Mouse (Mus musculus) lung, postnatal 14 days (tissue): ENCODE data around the gene Ugt1a6a.

Source experiments
- DNase-seq: peaks from one replicate; pipeline ENCODE4 v3.0.0; 2021

The Ugt1a6a gene

DNA sequence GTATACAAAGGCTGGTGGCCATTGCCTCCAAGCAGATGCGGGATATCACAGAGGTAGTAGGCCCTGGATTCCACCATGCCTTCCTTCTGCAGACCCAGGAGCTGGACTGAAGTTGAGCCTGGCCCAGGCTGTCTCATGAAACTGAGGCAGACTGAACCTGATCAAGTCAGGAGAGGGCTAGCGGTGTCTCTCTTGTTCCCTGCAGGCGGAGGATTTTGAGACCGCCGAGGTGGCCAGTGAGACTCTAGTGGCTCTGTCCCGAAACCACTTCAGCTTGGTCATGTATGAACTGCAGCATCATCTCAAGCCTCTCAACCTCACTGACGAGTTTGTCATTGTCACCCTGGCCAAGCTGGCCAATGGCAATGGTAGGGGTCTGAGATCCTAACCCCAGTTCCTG, 95.8 kb downstream of the Ugt1a6a start:
- DNase-seq: no peak

- DNase-seq: no peak
Measured at GRCm38 (mm10) chr1:88230981-88231802, 96.6 kb downstream of the Ugt1a6a start.

- no peak for DNase-seq
Measured at GRCm38 (mm10) chr1:88231803-88232499, 97.3 kb downstream of the Ugt1a6a start.

DNA sequence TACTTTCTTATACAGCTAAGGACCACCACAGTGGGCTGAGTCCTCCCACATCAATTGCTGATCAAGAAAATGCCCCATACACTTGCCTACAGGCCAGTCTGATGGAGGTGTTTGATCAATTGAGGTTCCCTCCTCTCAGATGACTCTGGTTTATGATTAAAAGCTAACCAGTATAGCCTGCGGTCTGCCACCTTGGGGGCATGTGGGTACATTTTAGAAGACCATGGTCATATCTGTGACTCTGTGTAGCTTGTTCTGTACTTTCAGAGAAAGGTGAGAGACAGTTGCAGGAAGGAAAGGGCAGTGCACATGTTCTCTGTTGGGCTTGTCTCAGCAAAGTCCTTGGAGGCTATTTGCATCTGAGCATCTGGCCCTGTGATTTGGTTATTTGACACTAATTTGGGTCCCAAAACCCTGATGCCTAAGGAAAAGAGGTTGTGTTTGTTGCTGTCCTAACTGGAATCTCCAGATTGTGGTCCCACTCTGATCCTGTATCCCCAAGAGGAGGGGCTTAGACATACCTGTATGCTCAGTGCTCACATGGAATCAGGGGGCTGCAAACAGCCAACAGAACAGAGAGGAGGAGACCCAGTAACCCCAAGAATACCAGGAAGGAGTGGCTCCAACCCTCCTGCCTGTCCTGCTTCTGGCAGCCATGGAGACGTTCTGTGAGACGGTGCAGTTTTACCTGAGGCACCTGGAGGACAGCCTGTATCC, 98.2 kb downstream of the Ugt1a6a start:
- no peak for DNase-seq

- no peak for DNase-seq
Measured at GRCm38 (mm10) chr1:88233421-88234247, 99.0 kb downstream of the Ugt1a6a start.

GRCm38 (mm10) chr1:88234248-88234610, 99.6 kb downstream of the Ugt1a6a start:
- no peak for DNase-seq

GRCm38 (mm10) chr1:88234646-88235045, 100.0 kb downstream of the Ugt1a6a start:
- no peak for DNase-seq

GRCm38 (mm10) chr1:88235046-88235893, 100.7 kb downstream of the Ugt1a6a start:
- no peak for DNase-seq

DNA sequence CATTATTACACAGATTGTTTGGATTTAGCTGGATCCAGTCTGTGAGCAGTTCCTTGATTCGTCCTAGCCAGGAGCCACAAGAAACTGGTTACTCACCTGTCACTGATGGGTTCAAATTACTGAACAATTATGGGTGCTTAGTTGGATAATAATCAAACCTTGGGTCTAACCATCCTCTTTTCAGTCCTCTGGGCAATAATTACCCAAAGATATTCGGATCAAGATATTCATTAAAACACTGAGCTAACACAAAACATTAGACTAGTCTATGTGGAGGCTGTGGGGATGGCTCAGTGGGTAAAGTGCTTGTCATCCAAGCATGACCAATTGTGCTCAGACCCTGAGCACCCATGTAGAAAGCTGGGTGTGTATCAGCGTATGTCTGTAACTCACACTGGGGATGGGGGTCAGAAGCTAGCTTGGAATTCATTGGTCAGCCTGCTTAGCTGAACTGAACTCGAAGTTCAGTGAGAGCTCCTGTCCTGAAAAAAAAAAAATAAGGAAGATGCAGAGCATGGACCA, 101.3 kb downstream of the Ugt1a6a start:
- no peak for DNase-seq

- no peak for DNase-seq
Measured at GRCm38 (mm10) chr1:88237311-88237710, 102.7 kb downstream of the Ugt1a6a start.

- no peak for DNase-seq
Measured at GRCm38 (mm10) chr1:88238771-88239170, 104.2 kb downstream of the Ugt1a6a start.

- DNase-seq: no peak
Measured at GRCm38 (mm10) chr1:88240072-88240471, 105.5 kb downstream of the Ugt1a6a start.

DNA sequence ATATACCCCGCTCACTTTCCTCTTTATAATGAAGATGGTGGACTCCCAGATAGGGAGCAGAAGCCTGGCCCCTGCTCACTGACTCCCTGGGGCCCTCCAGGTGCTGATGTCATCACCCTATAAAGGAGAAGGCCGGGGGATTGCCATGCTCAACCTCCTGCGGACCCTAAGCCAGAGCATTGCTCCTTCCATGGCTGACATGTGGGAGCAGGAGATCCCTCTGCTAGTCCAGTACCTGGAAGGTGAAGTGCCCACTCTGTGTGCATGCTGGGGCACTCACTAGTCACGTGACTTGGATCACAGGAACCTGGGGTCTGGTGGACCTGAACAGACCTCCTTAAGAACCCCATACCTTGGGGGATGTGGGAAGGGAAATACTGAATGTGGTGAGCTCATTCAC, 106.0 kb downstream of the Ugt1a6a start:
- no peak for DNase-seq

DNA sequence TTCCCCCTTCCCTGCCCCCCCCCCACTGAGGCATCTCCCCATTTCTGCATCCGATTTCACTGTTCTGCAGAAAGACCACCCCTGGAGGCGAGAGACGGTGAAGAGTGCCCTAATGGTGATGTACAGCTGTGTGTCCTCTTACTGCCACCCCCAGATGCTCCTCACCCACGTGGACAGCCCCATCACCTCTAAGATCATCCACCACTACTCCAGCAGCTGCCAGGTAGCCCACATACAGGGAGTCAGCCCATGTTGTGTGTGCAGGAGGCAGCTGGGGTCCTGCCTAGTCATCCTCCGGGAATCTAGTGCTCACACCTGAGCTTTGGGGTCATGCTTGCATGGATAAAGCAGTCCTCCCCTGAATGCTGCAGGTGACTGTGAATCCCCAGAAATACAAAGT, 109.3 kb downstream of the Ugt1a6a start:
- no peak for DNase-seq

- DNase-seq: no peak
Measured at GRCm38 (mm10) chr1:88245881-88246280, 111.3 kb downstream of the Ugt1a6a start.

GRCm38 (mm10) chr1:88246386-88246785, 111.8 kb downstream of the Ugt1a6a start:
- DNase-seq: no peak

- DNase-seq: no peak
Measured at GRCm38 (mm10) chr1:88247660-88248059, 113.1 kb downstream of the Ugt1a6a start.

DNA sequence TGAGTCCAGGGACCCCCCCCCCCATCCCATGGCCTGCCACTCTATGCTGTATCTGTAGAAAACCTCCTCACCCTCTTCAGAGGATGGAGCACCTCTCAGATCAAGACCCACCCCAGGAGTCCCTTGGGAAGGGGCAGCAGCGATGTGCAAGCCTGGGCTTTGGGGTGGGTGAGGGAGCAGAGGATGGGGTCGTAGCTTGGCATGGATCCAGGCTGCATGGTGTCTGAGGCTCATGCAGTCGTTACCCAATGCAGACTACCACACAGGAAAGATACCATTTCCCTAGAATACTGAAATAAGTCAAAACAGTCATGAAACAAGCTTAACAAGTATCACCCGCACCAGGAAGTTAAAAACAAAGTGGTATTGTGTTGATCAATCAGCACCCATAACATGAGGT, 114.0 kb downstream of the Ugt1a6a start:
- no peak for DNase-seq

GRCm38 (mm10) chr1:88249596-88249995, 115.0 kb downstream of the Ugt1a6a start:
- no peak for DNase-seq

DNA sequence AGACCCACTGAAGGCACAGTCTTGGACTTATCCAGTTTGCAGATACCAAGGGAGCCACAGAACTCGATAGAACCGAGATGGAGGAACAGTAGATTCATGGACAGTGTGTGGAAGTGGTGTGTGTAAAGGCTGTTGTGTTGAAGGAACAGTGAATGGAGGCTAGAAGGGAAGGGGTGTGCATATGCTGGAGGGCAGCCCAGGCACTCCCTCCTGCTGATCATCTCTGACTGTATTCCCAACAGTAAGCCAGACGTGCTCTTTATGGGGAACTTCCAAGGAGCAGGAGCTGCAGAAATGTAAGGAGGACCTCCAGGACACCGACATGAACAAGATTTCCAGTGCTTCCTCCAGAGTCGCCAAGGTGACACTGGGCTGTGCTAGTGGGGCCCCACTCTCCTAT, 115.4 kb downstream of the Ugt1a6a start:
- no peak for DNase-seq

GRCm38 (mm10) chr1:88253106-88253505, 118.5 kb downstream of the Ugt1a6a start:
- DNase-seq: no peak

DNA sequence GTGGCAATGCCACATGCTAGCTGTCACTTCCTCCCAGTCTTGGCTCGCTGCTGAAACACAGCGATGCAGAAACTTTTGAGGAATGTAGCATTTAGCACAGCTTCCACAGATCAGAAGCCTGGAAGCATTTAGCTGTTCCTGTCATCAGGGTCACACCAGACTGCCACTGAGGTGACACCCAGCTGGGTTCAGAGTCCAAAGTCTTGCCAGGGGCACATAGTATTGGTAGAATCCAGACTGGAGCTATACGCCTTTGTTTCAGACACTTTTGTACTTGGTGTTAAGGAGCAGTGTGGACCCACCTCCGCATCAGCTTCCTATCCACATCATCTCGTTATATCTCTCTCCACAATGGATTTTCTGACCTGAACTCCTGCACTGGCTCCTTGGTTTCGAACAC, 118.9 kb downstream of the Ugt1a6a start:
- DNase-seq: no peak
